Comparison of ENCODE assay signal across 18 mouse cellular contexts in the genomic region with DNA sequence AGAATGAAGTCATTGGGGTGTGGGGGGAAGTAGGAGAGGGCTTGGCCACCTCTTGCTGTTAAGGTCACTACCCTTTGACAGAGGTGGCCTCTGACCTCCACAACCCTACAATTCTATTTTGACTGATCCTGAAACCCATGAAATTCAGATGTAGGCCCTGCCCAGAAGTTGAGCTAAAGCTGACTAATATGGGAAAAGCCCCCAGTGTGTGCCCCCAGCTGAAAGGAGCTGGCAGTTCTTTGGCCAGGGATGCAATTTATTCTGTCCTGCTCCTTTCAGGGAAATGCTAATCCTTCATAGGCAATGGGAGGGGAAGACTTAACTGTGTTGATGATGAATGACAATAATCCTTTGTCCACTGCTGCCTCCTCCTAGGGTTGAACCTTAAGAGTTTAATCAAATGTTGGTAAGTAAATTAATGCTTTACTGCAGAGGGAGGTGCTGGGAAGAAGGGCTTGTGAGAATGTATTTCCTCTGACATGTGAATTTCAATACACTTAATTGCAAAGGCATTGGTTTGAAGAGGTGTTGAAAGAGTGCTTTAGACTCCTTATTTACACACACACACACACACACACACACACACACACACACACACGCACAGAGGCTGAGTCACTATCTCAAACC. TPM values are rescaled to one million over a fixed set of nuclear protein-coding genes. Genes with fewer than 3 reads are reported as not detected.
DNase-seq lines count a peak whose midpoint lies in the region; ATAC-seq and TF ChIP-seq lines count a peak whose summit lies in the region.
"Had no signal": no experiment of that assay in that cellular context is flagged by ENCODE, and none has a peak within 500 bp of the region (broad histone marks: within the 10 kb centered on the region; RNA-seq: fewer than 3 reads in every experiment).

No protein-coding gene starts in this region.

- H3K79me2 ChIP-seq in liver, adult 2 months (ENCODE audit: control insufficient read depth, insufficient read depth, low read length), result no peaks in the 10 kb centered on the region

- H3K27ac ChIP-seq in liver, adult 2 months (replicated peaks; ENCODE audit: insufficient read depth, low read depth, low read length), result no peak overlapping the region
- no peak overlapping the region for H3K27ac ChIP-seq in liver, postnatal 0 days (ENCODE audit: low read depth)
- peak overlapping the region; percentile 82 for H3K27ac ChIP-seq in ES-Bruce4 (ENCODE audit: insufficient read depth, low read length)
- H3K27ac ChIP-seq: intestine, embryonic 15.5 days; kidney, embryonic 15.5 days; limb, embryonic 15.5 days had no signal

- peaks cover 2% of the 10 kb centered on the region; the same call in 1 of the 2 replicates for H3K4me1 ChIP-seq in liver, adult 2 months (ENCODE audit: control insufficient read depth, insufficient read depth, low read length)
- H3K4me1 ChIP-seq in liver, postnatal 0 days (ENCODE audit: insufficient read depth), result no peaks in the 10 kb centered on the region
- H3K4me1 ChIP-seq in ES-Bruce4 (ENCODE audit: control insufficient read depth, insufficient read depth, low read length), result peaks cover 5% of the 10 kb centered on the region
- H3K4me1 ChIP-seq: intestine, embryonic 15.5 days had no signal

- TF ChIP-seq EP300 in liver, postnatal 0 days (IDR thresholded peaks at IDR 0.05; ENCODE audit: low read depth), result no peak
- peak; percentile 60; the same call in 1 of the 2 replicates for TF ChIP-seq EP300 in ES-Bruce4 (IDR thresholded peaks at IDR 0.05; ENCODE audit: insufficient read depth, low read depth, low read length)

- H3K4me2 ChIP-seq in liver, postnatal 0 days (ENCODE audit: low read depth, low read length), result no peak overlapping the region
- H3K4me2 ChIP-seq: intestine, embryonic 15.5 days; kidney, embryonic 15.5 days; limb, embryonic 15.5 days; lung, embryonic 14.5 days had no signal

- peak; percentile 55 for DNase-seq in liver, adult 2 months (ENCODE audit: extremely low read depth, low read depth, low spot score)
- DNase-seq in liver, postnatal 0 days, result no peak
- peak; percentile 96 for DNase-seq in R1 (ENCODE audit: low read depth, low spot score)
- DNase-seq in mesoderm, embryonic 11.5 days (ENCODE audit: low read depth, low spot score), result peak; percentile 43
- no peak for DNase-seq in adrenal gland, adult 2 months
- no peak for DNase-seq in left cerebral cortex, postnatal 14 days (ENCODE audit: low spot score in 2 of 2)
- DNase-seq: cerebellum, adult 11-12 months; cerebellum, postnatal 36 days; gastrocnemius, postnatal 10 days; heart, postnatal 36 days; lung, embryonic 14.5 days had no signal

- no peak overlapping the region for H3K9ac ChIP-seq in liver, adult 2 months (ENCODE audit: low read depth, low read length)
- H3K9ac ChIP-seq in liver, postnatal 0 days (replicated peaks), result no peak overlapping the region
- H3K9ac ChIP-seq in ES-Bruce4 (ENCODE audit: low read depth, poor library complexity, severe bottlenecking), result no peak overlapping the region
- H3K9ac ChIP-seq: intestine, embryonic 15.5 days; kidney, embryonic 15.5 days; limb, embryonic 15.5 days; lung, embryonic 14.5 days had no signal

- intact Hi-C loops in left cerebral cortex, postnatal 14 days (cut with DNase I), result loop anchor here (10.0 kb wide), 1 partner anchor 134 kb away; no protein-coding TSS in a partner anchor

- no peaks in the 10 kb centered on the region for H3K27me3 ChIP-seq in liver, adult 2 months (ENCODE audit: control insufficient read depth, insufficient read depth, low read length)
- H3K27me3 ChIP-seq in liver, postnatal 0 days (ENCODE audit: insufficient read depth, low read length), result no peaks in the 10 kb centered on the region
- H3K27me3 ChIP-seq in ES-Bruce4 (ENCODE audit: control insufficient read depth, insufficient read depth, low read length, poor library complexity, severe bottlenecking), result no peaks in the 10 kb centered on the region
- H3K27me3 ChIP-seq: intestine, embryonic 15.5 days; limb, embryonic 15.5 days; Patski had no signal

- no peak for ATAC-seq in liver, postnatal 0 days
- ATAC-seq: CD4-positive, CD25-positive, alpha-beta regulatory T cell, adult 4 months; intestine, embryonic 15.5 days; Patski had no signal

- H3K4me3 ChIP-seq in liver, adult 2 months (ENCODE audit: insufficient read depth, low read depth, low read length), result no peak overlapping the region
- no peak overlapping the region for H3K4me3 ChIP-seq in liver, postnatal 0 days (ENCODE audit: low read depth, low read length)
- no peak overlapping the region for H3K4me3 ChIP-seq in ES-Bruce4 (ENCODE audit: low read depth, low read length)
- H3K4me3 ChIP-seq: intestine, embryonic 15.5 days; kidney, embryonic 15.5 days; layer of hippocampus, adult 2 months; limb, embryonic 15.5 days had no signal

- TF ChIP-seq POLR2A in liver, adult 2 months (IDR thresholded peaks at IDR 0.05; ENCODE audit: extremely low read depth, insufficient read depth, low read length), result no peak
- TF ChIP-seq POLR2A in ES-Bruce4 (IDR thresholded peaks at IDR 0.05; ENCODE audit: insufficient read depth, low read length), result no peak

- no peaks in the 10 kb centered on the region for H3K36me3 ChIP-seq in liver, adult 2 months (ENCODE audit: control insufficient read depth, insufficient read depth, low read length)
- H3K36me3 ChIP-seq in liver, postnatal 0 days (replicated peaks; ENCODE audit: insufficient read depth, low read length), result no peaks in the 10 kb centered on the region
- no peaks in the 10 kb centered on the region for H3K36me3 ChIP-seq in ES-Bruce4 (ENCODE audit: control insufficient read depth, insufficient read depth, low read length, poor library complexity, severe bottlenecking)
- H3K36me3 ChIP-seq: intestine, embryonic 15.5 days; kidney, embryonic 15.5 days; limb, embryonic 15.5 days had no signal

- WGBS in liver, adult 2 months, result 78% methylated on average over 1 of the region's 1 CpGs
- WGBS in liver, postnatal 0 days (ENCODE audit: insufficient replicate concordance), result 63% methylated on average over 1 of the region's 1 CpGs

- H3K9me3 ChIP-seq in liver, postnatal 0 days (ENCODE audit: low read length), result no peaks in the 10 kb centered on the region
- H3K9me3 ChIP-seq in ES-Bruce4 (replicated peaks; ENCODE audit: control insufficient read depth, insufficient read depth, low read length, poor library complexity, severe bottlenecking), result no peaks in the 10 kb centered on the region
- H3K9me3 ChIP-seq: intestine, embryonic 15.5 days; kidney, embryonic 15.5 days; limb, embryonic 15.5 days had no signal

- TF ChIP-seq CTCF in liver, adult 2 months (IDR thresholded peaks at IDR 0.05; ENCODE audit: low read depth, low read length), result no peak
- TF ChIP-seq CTCF in liver, postnatal 0 days (IDR thresholded peaks at IDR 0.05; ENCODE audit: low read depth), result no peak
- TF ChIP-seq CTCF in ES-Bruce4 (IDR thresholded peaks at IDR 0.05; ENCODE audit: low read depth, low read length), result no peak

RNA-seq across cellular contexts. Expression of gene Ric8b, which starts 6.5 kb away (rescaled TPM):
- total RNA-seq in liver, adult 2 months (2014; rRNA removed), result 7.1 and 8.7 TPM in 2 replicates
- 4.1 and 5.1 TPM in 2 replicates for polyA plus RNA-seq in liver, adult 2 months (2012; rRNA removed)
- polyA plus RNA-seq in liver, postnatal 0 days (2015; fragmentation: Nextera tagmentation; extraction: Ambion mirVana), result 2.3 and 2.6 TPM in 2 replicates
- polyA plus RNA-seq in ES-Bruce4 (2011; ENCODE audit: insufficient read depth, insufficient read length, low read depth, missing spikeins), result 16.0 and 18.8 TPM in 2 replicates
- 10 to 100 TPM; 35.8 to 36.2 TPM for total RNA-seq in adrenal gland, adult 2 months (2021)
- polyA plus RNA-seq in adrenal gland, adult 2 months (2012; rRNA removed), result 6.7 TPM in 2 replicates
- 10 to 100 TPM; 42.7 to 43.8 TPM for total RNA-seq in left cerebral cortex, postnatal 14 days (2021)

Comparison
In these comparisons a context has a peak if more than half of its experiments do, and no peak if none do; other contexts are left out.
1. DNase-seq: peak in liver, adult 2 months (single experiment), R1 (single experiment) and mesoderm, embryonic 11.5 days (single experiment); none in liver, postnatal 0 days (single experiment), adrenal gland, adult 2 months (single experiment) and left cerebral cortex, postnatal 14 days (0 of 2).